9 mouse cellular contexts compared by ENCODE assay signal in genomic region chr13:111788882-111789281, GRCm38 (mm10). TPM values are rescaled to one million over a fixed set of nuclear protein-coding genes. Genes with fewer than 3 reads are reported as not detected.
DNase-seq lines count a peak whose midpoint lies in the region; ATAC-seq and TF ChIP-seq lines count a peak whose summit lies in the region.
"Had no signal": no experiment of that assay in that cellular context is flagged by ENCODE, and none has a peak within 500 bp of the region (broad histone marks: within the 10 kb centered on the region; RNA-seq: fewer than 3 reads in every experiment).

No protein-coding gene starts in this region.

- no peaks in the 10 kb centered on the region for H3K27me3 ChIP-seq in heart, embryonic 14.5 days (ENCODE audit: control insufficient read depth, insufficient read depth, low read length)
- H3K27me3 ChIP-seq in spleen, adult 2 months (ENCODE audit: control insufficient read depth, insufficient read depth, low read length) = no peaks in the 10 kb centered on the region
- no peaks in the 10 kb centered on the region for H3K27me3 ChIP-seq in liver, embryonic 11.5 days (replicated peaks; ENCODE audit: control insufficient read depth, insufficient read depth, low read length)
- H3K27me3 ChIP-seq in stomach, embryonic 16.5 days (ENCODE audit: control insufficient read depth, insufficient read depth, low read length) = no peaks in the 10 kb centered on the region
- H3K27me3 ChIP-seq: limb, embryonic 12.5 days had no signal

- peak overlapping the region; percentile 28 to 31; a peak in 2 of 4 replicates for H3K27ac ChIP-seq in heart, embryonic 14.5 days (replicated peaks in 1 of 2; ENCODE audit: control insufficient read depth in 1 of 2, insufficient read depth in 1 of 2, low read depth in 2 of 2, low read length in 2 of 2)
- peak overlapping the region; percentile 59 for H3K27ac ChIP-seq in spleen, adult 2 months (ENCODE audit: insufficient read depth, low read length)
- peak overlapping the region; percentile 1; the same call in 1 of the 2 replicates for H3K27ac ChIP-seq in liver, embryonic 11.5 days (ENCODE audit: low read depth, low read length)
- peak overlapping the region; percentile 71 for H3K27ac ChIP-seq in stomach, embryonic 16.5 days (ENCODE audit: low read length)
- H3K27ac ChIP-seq: limb, embryonic 12.5 days had no signal

- H3K4me2 ChIP-seq in heart, embryonic 14.5 days (ENCODE audit: low read length) = peak overlapping the region; percentile 53
- H3K4me2 ChIP-seq in liver, embryonic 11.5 days = peak overlapping the region; percentile 8; the same call in 1 of the 2 replicates
- peak overlapping the region; percentile 32 for H3K4me2 ChIP-seq in stomach, embryonic 16.5 days (ENCODE audit: low read depth, low read length)
- H3K4me2 ChIP-seq: limb, embryonic 12.5 days had no signal

- H3K4me3 ChIP-seq in heart, embryonic 14.5 days (ENCODE audit: control insufficient read depth in 1 of 2, insufficient read depth in 1 of 2, low read depth in 1 of 2, low read length in 2 of 2) = peak overlapping the region; percentile 25 to 27; a peak in 3 of 4 replicates
- no peak overlapping the region for H3K4me3 ChIP-seq in spleen, adult 2 months (ENCODE audit: extremely low read depth, insufficient read depth, insufficient read length)
- H3K4me3 ChIP-seq in liver, embryonic 11.5 days (ENCODE audit: low read depth, low read length) = no peak overlapping the region
- no peak overlapping the region for H3K4me3 ChIP-seq in stomach, embryonic 16.5 days (replicated peaks; ENCODE audit: low read length)
- H3K4me3 ChIP-seq: limb, embryonic 12.5 days had no signal

- H3K9ac ChIP-seq in heart, embryonic 14.5 days (ENCODE audit: low read length) = peak overlapping the region; percentile 60
- H3K9ac ChIP-seq in liver, embryonic 11.5 days (ENCODE audit: low read depth, low read length) = 0 out of 2 replicates have a peak overlapping the region, but pooled peaks have one; percentile 5
- H3K9ac ChIP-seq in stomach, embryonic 16.5 days (ENCODE audit: low read length) = peak overlapping the region; percentile 37; the same call in 1 of the 2 replicates
- H3K9ac ChIP-seq: limb, embryonic 12.5 days had no signal

- ATAC-seq in heart, embryonic 14.5 days (ENCODE audit: insufficient number of reproducible peaks, insufficient read depth, low FRiP score, low read depth) = 0 out of 2 replicates have a peak, but pooled peaks have one; percentile 10
- peak; percentile 30 for ATAC-seq in liver, embryonic 11.5 days (replicated peaks; ENCODE audit: low FRiP score)
- ATAC-seq in stomach, embryonic 16.5 days (ENCODE audit: insufficient read depth, low FRiP score) = 0 out of 2 replicates have a peak, but pooled peaks have one; percentile 21

- WGBS in heart, embryonic 14.5 days = 45% methylated on average over 9 of the region's 9 CpGs
- 79% methylated on average over 9 of the region's 9 CpGs for WGBS in spleen, adult 2 months
- 62% methylated on average over 9 of the region's 9 CpGs for WGBS in liver, embryonic 11.5 days
- WGBS in stomach, embryonic 16.5 days = 56% methylated on average over 9 of the region's 9 CpGs

- no peak for TF ChIP-seq POLR2A in spleen, adult 2 months (IDR thresholded peaks at IDR 0.05; ENCODE audit: low read depth, low read length)

- H3K4me1 ChIP-seq in heart, embryonic 14.5 days (ENCODE audit: control insufficient read depth in 2 of 2, insufficient read depth in 2 of 2, low read length in 2 of 2) = peaks cover 39 to 58% of the 10 kb centered on the region in 2 experiments
- H3K4me1 ChIP-seq in spleen, adult 2 months (ENCODE audit: control insufficient read depth, insufficient read depth, insufficient read length) = peaks cover 38% of the 10 kb centered on the region
- peaks cover 45% of the 10 kb centered on the region for H3K4me1 ChIP-seq in liver, embryonic 11.5 days (replicated peaks; ENCODE audit: control insufficient read depth, insufficient read depth, low read length)
- peaks cover 51% of the 10 kb centered on the region for H3K4me1 ChIP-seq in stomach, embryonic 16.5 days (ENCODE audit: control insufficient read depth, insufficient read depth, low read length)

- H3K36me3 ChIP-seq in heart, embryonic 14.5 days (ENCODE audit: control insufficient read depth, insufficient read depth, low read length) = no peaks in the 10 kb centered on the region
- H3K36me3 ChIP-seq in spleen, adult 2 months (ENCODE audit: control insufficient read depth, insufficient read depth, low read length) = peaks cover 1% of the 10 kb centered on the region; the same call in 1 of the 2 replicates
- no peaks in the 10 kb centered on the region for H3K36me3 ChIP-seq in liver, embryonic 11.5 days (ENCODE audit: control insufficient read depth, insufficient read depth, low read length)
- no peaks in the 10 kb centered on the region for H3K36me3 ChIP-seq in stomach, embryonic 16.5 days (ENCODE audit: control insufficient read depth, insufficient read depth, low read length)
- H3K36me3 ChIP-seq: limb, embryonic 12.5 days had no signal

- DNase-seq in heart, postnatal 4 days = no peak
- DNase-seq in spleen, adult 2 months (ENCODE audit: low read depth in 1 of 2, low spot score in 2 of 2) = no peak
- DNase-seq in spleen, postnatal 10 days (ENCODE audit: low spot score in 2 of 2) = no peak
- no peak for DNase-seq in liver, embryonic 11.5 days (ENCODE audit: low spot score)
- no peak for DNase-seq in left cerebral cortex, adult 9 months (ENCODE audit: low spot score in 2 of 2)
- no peak for DNase-seq in thymus, postnatal 10 days (ENCODE audit: low spot score in 2 of 2)

- no peaks in the 10 kb centered on the region for H3K9me3 ChIP-seq in heart, embryonic 14.5 days (ENCODE audit: control insufficient read depth, low read length)
- no peaks in the 10 kb centered on the region for H3K9me3 ChIP-seq in liver, embryonic 11.5 days (ENCODE audit: control insufficient read depth, low read length)
- no peaks in the 10 kb centered on the region for H3K9me3 ChIP-seq in stomach, embryonic 16.5 days (replicated peaks; ENCODE audit: control insufficient read depth, low read length)
- H3K9me3 ChIP-seq: limb, embryonic 12.5 days had no signal

- TF ChIP-seq CTCF in spleen, adult 2 months (IDR thresholded peaks at IDR 0.05; ENCODE audit: extremely low read depth, insufficient read depth, insufficient read length, insufficient replicate concordance) = no peak

RNA-seq across cellular contexts. Expression of gene Map3k1, which starts 19.9 kb away (rescaled TPM):
- 15.3 and 15.7 TPM in 2 replicates for polyA plus RNA-seq in heart, embryonic 14.5 days (2014; fragmentation: Nextera tagmentation; extraction: Ambion mirVana)
- 10 to 100 TPM; 29.9 to 33.8 TPM for total RNA-seq in heart, postnatal 4 days (2021)
- polyA plus RNA-seq in spleen, adult 2 months (2012; rRNA removed) = 45.1 and 49.9 TPM in 2 replicates
- 19.8 and 20.6 TPM in 2 replicates for polyA plus RNA-seq in liver, embryonic 11.5 days (2014; fragmentation: Nextera tagmentation; extraction: Ambion mirVana)
- 22.3 and 23.6 TPM in 2 replicates for polyA plus RNA-seq in stomach, embryonic 16.5 days (2015; fragmentation: Nextera tagmentation; extraction: Ambion mirVana)

Comparison
In these comparisons a context has a peak if more than half of its experiments do, and no peak if none do; other contexts are left out.
1. H3K27ac ChIP-seq: peak in every context shown above with its lines; median percentile 71 in stomach, embryonic 16.5 days; 59 in spleen, adult 2 months; 30 in heart, embryonic 14.5 days; 1 in liver, embryonic 11.5 days.
2. H3K4me3 ChIP-seq: peak in heart, embryonic 14.5 days (2 of 2); none in spleen, adult 2 months (single experiment), liver, embryonic 11.5 days (single experiment) and stomach, embryonic 16.5 days (single experiment).
3. H3K9ac ChIP-seq: peak in every context shown above with its lines; median percentile 60 in heart, embryonic 14.5 days; 37 in stomach, embryonic 16.5 days; 5 in liver, embryonic 11.5 days.
4. Peak in every context shown above with its lines, with median percentiles within 50 percentile points of each other: ATAC-seq and H3K4me2 ChIP-seq.